Mouse (Mus musculus) forebrain, embryonic 10.5 days (tissue): ENCODE results near the gene Tcn2. TPM values are rescaled to one million over a fixed set of nuclear protein-coding genes. Genes with fewer than 3 reads are reported as not detected.
"Not testable (repeated sequence)": the region's sequence is repeated elsewhere in the genome, so short reads cannot be mapped to it uniquely, and the experiment has no call there.

Experiments
- DNase-seq: peaks from one replicate; pipeline ENCODE4 v3.0.0-alpha.2; 2017; ENCODE audit warnings: low spot score; ENCODE audit errors: extremely low spot score
- H3K27ac ChIP-seq: fragments of 300-500 bp; sonication (generic); 2 replicates; pipeline ENCODE4 v1.5.1; 2016; ENCODE audit warnings: mild to moderate bottlenecking
- H3K27me3 ChIP-seq: fragments of 300-500 bp; sonication (generic); 2 replicates; pipeline ENCODE4 v1.6.1; 2016; ENCODE audit warnings: mild to moderate bottlenecking; ENCODE audit not compliant: poor library complexity, severe bottlenecking
- H3K36me3 ChIP-seq: fragments of 300-500 bp; sonication (generic); replicated peaks from 2 replicates; pipeline ENCODE4 v1.6.1; 2016; ENCODE audit warnings: mild to moderate bottlenecking, moderate library complexity
- H3K4me1 ChIP-seq: fragments of 300-500 bp; sonication (generic); 2 replicates; pipeline ENCODE4 v1.6.1; 2016
- H3K4me3 ChIP-seq: fragments of 300-500 bp; sonication (generic); 2 replicates; pipeline ENCODE4 v1.5.1; 2016; ENCODE audit warnings: mild to moderate bottlenecking, moderate library complexity
- H3K9me3 ChIP-seq: fragments of 300-500 bp; sonication (generic); 2 replicates; pipeline ENCODE4 v1.6.1; 2016; ENCODE audit warnings: mild to moderate bottlenecking, moderate library complexity
- WGBS: fragments of 180-500 bp; shearing (Covaris S2); methylation state at CpG from one replicate; pipeline ENCODE4 v1.1.7; 2016; 5-methylcytosine and 5-hydroxymethylcytosine counted together
- polyA plus RNA-seq: library from polyadenylated mRNA; unstranded; fragments of >200 nt; fragmentation: Nextera tagmentation; extraction: Ambion mirVana; gene quantifications from 2 replicates; pipeline ENCODE4 v1.2.1, GENCODE M21; 2016

Gene Tcn2
- polyA plus RNA-seq, 1 experiment from 2014 or later, result 21.1 TPM

DNA sequence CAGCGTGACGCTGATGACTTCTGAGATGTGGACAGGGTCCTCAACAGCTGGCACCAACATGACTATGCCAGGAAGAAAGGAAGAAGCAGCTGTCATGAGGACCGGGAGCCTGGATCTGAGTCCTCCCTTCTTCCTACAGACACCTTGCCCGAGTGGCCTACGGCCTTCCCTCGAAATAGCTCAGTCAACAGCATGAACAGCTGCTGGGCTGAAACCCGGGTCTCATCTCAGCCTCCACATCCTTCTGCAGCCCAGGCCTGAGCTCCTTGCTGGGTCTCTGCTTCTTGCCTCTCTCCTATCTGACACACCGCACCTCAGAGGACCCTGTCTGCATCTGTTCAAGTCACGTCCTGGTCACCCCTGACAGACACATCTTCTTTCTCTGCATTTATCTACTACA is 9.8 kb downstream of the Tcn2 start:
- DNase-seq, result no peak
- Histone ChIP-seq H3K9me3 (no peaks in the 10 kb centered on the region), H3K4me3 (no peak overlapping the region), H3K36me3 (peaks cover 28% of the 10 kb centered on the region), H3K27me3 (no peaks in the 10 kb centered on the region), H3K27ac (no peak overlapping the region), H3K4me1 (no peaks in the 10 kb centered on the region)
- 91% methylated on average over 9 of the region's 9 CpGs for WGBS

DNA sequence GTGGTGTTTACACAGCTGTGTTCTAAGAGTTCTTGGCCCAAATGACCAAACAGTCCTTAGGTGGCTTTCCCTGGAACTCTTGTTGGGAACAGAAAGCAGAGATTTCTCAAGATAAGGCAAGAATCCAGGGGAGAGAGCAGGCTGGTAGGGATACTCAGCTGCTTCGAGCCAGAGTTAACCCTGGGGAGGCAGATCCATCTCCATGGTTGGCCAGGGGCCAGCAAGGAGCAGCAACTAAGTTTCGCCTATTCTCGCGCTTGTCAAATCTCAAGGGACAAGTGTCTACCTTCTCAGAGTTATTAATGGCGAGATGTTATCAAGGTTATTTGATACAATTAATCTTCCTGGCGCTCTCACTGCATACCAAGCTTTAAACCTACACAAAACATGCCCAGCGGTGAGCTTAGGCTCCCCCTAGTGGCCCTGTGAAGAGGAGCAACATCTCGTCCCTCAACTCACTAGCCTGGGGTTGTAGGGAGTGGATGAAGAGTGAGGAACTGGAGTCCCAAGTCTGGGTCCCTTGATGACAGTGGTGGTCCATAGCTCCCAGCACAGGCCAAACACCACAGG is 10.6 kb downstream of the Tcn2 start:
- WGBS, result 30% methylated on average over 8 of the region's 8 CpGs
- peaks cover 28% of the 10 kb centered on the region for H3K36me3 ChIP-seq
- H3K27me3 ChIP-seq, result no peaks in the 10 kb centered on the region
- H3K9me3 ChIP-seq, result no peaks in the 10 kb centered on the region
- H3K4me1 ChIP-seq, result no peaks in the 10 kb centered on the region
- H3K4me3 ChIP-seq, result no peak overlapping the region
- H3K27ac ChIP-seq, result no peak overlapping the region
- peak; percentile 29 for DNase-seq

DNA sequence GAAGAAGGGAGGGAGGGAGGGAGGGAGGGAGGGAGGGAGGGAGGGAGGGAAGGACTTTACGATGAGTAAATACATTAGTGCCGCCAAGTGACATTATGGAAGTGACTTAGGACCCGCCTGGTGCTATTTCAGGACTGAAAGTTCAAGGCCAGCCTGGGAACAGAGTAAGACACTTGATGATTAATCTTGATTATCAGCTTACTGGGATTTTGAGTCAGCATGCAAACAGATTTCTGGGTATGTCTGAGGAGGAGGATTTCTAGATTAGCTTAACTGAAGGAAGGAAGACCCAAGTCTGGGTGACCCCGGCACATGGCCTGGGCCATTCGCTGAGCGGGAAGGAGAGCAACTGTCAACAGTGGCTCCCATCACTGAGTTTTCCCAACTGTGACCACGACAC is 11.5 kb downstream of the Tcn2 start:
- H3K4me1 ChIP-seq, result no peaks in the 10 kb centered on the region
- no peak overlapping the region for H3K4me3 ChIP-seq
- no peaks in the 10 kb centered on the region for H3K9me3 ChIP-seq
- H3K27ac ChIP-seq, result no peak overlapping the region
- 94% methylated on average over 7 of the region's 7 CpGs for WGBS
- DNase-seq, result no peak
- no peaks in the 10 kb centered on the region for H3K27me3 ChIP-seq
- peaks cover 22% of the 10 kb centered on the region for H3K36me3 ChIP-seq

DNA sequence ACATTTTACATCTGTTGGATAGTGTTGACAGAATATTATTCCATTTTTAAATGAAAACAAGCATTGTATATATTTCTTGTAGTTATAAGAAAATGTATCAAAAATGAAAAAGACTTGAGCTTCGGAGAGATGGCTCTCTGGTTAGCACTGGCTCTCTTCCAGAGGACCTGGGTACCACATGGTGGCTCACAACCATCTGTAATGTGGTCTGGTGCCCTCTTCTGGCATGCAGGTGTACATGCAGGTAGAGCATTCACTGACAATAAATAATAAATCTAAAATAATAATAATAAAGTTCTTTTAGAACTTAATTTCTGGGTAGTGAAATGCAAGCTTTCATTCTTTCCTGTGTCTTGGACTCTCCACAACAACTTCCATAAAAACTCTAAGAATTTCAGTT is 13.2 kb downstream of the Tcn2 start:
- DNase-seq, result no peak
- peaks cover 14% of the 10 kb centered on the region for H3K36me3 ChIP-seq
- H3K27me3 ChIP-seq, result no peaks in the 10 kb centered on the region
- H3K4me3 ChIP-seq, result no peak overlapping the region
- H3K9me3 ChIP-seq, result no peaks in the 10 kb centered on the region
- peaks cover 12% of the 10 kb centered on the region for H3K4me1 ChIP-seq
- H3K27ac ChIP-seq, result no peak overlapping the region
- WGBS, result 79% methylated on average over 1 of the region's 1 CpGs

DNA sequence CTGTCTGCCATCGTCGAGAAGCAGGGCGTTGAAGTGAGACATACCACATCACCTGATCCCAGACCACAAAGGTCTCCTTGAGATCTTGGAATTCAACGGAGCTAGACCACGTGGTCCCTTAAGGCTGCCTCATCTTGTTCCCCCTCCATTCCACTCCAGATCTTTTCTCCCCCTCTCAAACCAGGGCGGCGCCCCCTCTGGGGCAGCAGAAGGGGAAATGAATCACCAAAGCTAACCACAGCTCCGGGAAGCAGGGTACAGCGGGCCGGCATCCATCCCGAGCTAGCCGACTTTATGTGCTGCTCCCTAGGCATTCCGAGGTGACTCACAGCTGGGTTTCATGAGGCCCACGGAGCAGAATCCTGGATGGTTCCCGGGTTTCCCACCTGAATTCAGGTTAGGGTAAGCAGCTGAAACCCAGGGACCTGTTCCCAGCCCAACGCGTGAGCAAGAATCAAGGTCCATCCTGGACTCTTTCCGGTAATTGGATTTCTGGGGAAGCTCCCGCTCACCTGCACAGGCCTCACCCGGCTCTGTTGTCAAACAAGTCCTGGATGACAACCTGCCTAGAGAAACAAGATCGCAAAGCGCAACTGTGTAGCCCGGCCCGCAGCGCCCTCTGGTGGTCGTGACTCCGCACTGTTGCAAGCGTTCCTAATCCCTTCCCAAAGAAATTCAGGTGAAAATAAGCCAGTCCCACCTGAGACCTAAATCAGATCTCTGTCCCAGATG is 17.7 kb downstream of the Tcn2 start, which contains the start of gene Slc35e4:
Slc35e4 (minus strand) TSS at position 556 of the 732 bp plus-strand sequence.
- peaks cover 22% of the 10 kb centered on the region for H3K27me3 ChIP-seq
- no peaks in the 10 kb centered on the region for H3K9me3 ChIP-seq
- peak within 1 kb of the TSS; percentile 74 for H3K4me3 ChIP-seq
- WGBS, result under 1% methylated on average over 28 of the region's 28 CpGs
- peak within 1 kb of the TSS; percentile 83 for H3K27ac ChIP-seq
- H3K4me1 ChIP-seq, result peaks cover 51% of the 10 kb centered on the region
- no peaks in the 10 kb centered on the region for H3K36me3 ChIP-seq
- peak; percentile 85 for DNase-seq

DNA sequence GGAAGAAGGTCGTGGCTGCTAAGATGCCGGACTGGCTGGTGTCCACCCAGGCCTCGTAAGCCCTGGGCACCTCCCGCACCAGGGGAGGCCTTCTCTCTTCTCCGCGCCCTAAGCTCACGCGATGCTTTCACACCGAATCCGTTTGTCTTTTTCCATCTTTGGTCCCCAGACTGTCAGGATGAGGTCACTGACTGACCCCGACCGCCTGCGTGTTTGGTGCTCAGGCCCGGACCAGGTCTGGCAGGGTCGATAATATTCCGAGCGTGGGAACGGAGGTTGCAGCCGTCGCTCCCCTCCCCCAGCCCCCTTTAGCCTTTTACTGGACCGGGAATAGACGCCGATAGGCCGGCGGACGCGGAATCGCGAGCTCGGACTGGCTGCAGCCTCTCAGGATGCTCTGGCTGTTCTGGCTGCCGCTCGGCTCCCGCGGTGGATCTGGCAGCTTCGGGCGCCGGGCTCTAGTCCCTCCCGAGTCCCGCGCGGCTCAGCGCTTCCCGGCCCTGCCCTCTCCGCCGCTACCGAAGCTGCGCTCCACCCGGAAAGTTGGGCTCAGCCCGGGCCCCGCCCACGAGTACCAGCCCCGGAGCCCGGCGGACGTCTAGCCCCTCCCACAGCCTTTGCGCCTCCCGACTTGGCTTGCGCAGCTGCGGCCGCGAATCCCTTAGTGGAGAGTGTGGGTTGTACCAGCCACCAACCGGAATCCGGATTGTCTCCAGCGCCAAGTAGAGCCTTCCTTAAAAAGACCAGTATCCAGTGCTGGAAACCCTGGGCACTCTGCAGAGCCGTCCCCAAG is 18.4 kb downstream of the Tcn2 start:
- WGBS, result under 1% methylated on average over 65 of the region's 65 CpGs
- Histone ChIP-seq H3K9me3 (no peaks in the 10 kb centered on the region), H3K36me3 (no peaks in the 10 kb centered on the region), H3K27ac (peak overlapping the region; percentile 83), H3K4me1 (peaks cover 54% of the 10 kb centered on the region), H3K27me3 (peaks cover 22% of the 10 kb centered on the region), H3K4me3 (peak overlapping the region; percentile 74)
- DNase-seq, result peak; percentile 88

DNA sequence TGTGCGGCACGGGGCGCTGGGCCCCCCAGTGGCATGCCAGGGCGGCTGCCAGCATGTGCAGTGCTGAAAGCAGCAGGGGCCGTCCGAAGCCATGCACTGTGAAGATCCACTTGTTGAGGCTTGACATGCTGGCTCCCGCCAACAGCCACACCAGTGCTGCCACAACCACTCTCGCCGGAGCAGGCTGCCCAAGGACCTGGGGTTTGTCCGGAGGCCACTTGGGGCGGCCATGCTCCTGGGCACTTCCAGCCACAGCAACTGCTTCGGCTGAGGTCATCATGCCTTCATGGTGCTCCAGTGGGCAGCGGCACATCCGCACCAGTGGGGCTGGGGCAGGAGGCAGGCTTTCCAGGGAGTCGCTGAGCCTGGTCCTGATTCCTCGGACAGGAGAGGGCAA is 19.1 kb downstream of the Tcn2 start:
- Histone ChIP-seq H3K4me1 (peaks cover 60% of the 10 kb centered on the region), H3K4me3 (peak overlapping the region; percentile 74), H3K27me3 (peaks cover 22% of the 10 kb centered on the region), H3K36me3 (no peaks in the 10 kb centered on the region), H3K27ac (peak overlapping the region; percentile 83), H3K9me3 (no peaks in the 10 kb centered on the region)
- DNase-seq, result peak; percentile 49
- WGBS, result 2% methylated on average over 16 of the region's 16 CpGs

DNA sequence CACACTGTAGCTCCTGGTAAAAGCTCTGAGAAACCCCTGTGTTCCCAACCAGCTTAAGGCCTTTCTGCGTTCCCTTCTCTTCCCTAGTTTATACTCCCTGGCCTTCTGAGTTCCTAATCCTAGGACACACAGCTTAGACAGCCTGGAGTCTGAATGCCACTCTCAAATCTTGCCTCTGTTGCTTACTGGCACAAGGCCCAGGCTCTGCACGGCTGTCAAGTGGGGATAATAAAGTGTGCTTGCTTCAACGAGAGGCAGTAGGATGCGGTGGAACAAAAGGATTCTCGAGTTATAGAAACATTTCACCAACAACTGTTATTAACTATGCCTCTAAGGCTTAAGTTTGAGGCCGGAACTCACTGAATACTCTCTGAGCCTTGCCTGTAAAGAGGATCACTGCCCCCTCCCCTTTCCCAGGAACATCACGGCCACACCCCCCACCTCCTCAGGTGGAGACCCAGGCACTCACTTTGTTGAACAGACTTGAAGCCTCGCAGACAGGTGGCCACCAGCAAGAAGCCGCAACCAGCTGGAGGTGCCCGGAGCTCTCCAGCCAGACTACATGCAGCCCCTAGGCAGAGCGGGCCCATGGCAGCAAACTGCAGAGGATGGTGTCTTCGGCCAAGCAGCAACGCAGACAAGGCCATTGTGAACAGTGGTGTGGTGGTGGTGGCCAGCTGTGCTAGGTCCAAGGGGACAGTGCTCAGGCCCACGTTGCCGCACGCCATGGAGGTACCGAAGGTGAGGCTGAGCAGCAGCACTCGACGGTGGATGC is 19.7 kb downstream of the Tcn2 start:
- H3K4me1 ChIP-seq, result peaks cover 60% of the 10 kb centered on the region
- no peaks in the 10 kb centered on the region for H3K9me3 ChIP-seq
- peaks cover 4% of the 10 kb centered on the region; the same call in 1 of the 2 replicates for H3K36me3 ChIP-seq
- peaks cover 22% of the 10 kb centered on the region for H3K27me3 ChIP-seq
- H3K27ac ChIP-seq, result peak overlapping the region; percentile 83
- peak; percentile 29 for DNase-seq
- WGBS, result 25% methylated on average over 19 of the region's 19 CpGs
- H3K4me3 ChIP-seq, result peak overlapping the region; percentile 74

DNA sequence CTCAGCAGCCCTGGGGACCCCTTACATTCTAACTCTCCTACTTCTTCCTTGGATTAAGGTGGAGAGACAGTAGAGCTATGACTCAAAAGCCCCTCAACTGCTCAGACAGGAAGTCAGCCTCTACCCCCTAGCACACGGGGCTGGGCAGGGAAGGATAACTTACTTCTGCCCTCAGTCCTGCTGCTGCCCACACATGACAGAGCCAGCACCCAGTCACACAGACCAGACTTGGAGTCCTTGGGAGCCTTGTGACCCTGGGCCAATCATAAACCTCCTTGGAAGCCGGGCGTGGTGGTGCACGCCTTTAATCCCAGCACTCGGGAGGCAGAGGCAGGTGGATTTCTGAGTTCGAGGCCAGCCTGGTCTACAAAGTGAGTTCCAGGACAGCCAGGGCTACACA is 20.5 kb downstream of the Tcn2 start:
- Histone ChIP-seq H3K36me3 (peaks cover 12% of the 10 kb centered on the region; the same call in 1 of the 2 replicates), H3K4me1 (peaks cover 60% of the 10 kb centered on the region), H3K27me3 (peaks cover 22% of the 10 kb centered on the region), H3K4me3 (0 out of 2 replicates have a peak overlapping the region, but pooled peaks have one; percentile 0)
- H3K9me3 ChIP-seq, DNase-seq, H3K27ac ChIP-seq: not testable (repeated sequence)
- WGBS, result 92% methylated on average over 6 of the region's 6 CpGs

DNA sequence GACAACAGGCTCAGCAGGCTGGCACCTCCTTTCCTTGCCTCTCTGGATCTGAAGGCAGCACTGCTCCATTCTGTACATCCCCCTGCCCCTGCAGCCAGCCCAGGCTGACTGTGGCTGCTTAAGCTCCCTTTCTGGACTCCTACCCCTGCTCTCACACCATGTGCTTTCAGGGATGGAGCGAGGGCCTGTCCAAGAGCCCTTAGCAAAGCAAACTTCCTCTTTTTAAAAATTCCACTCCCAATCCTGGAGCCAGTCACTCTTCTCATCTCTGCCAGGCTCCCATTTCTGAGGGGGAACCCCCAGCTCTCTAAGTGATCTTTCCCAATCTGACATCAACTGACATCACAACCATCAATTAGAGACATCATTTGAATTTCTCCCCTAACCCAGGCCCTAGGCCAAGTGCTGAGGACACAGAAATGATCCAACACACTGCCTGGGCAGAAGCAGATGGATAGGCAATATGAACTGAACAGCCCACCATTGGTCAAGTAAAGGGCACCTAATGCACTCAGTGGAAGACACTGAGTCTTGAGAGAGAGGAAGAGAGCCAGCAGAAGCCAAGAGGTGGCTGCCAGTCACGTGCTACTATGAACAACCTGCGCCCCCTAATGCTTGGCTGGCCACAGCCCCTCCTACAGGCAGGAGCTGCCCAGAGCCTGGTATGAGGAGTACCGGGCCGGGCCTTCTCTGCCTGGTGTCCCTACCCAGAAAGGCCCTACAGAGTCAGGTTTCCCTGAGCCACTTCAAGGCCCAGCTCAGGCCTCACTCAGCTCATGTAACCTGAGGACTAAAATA is 21.2 kb downstream of the Tcn2 start:
- Histone ChIP-seq H3K4me3 (0 out of 2 replicates have a peak overlapping the region, but pooled peaks have one; percentile 0), H3K4me1 (peaks cover 60% of the 10 kb centered on the region), H3K9me3 (no peaks in the 10 kb centered on the region), H3K36me3 (peaks cover 14% of the 10 kb centered on the region; the same call in 1 of the 2 replicates), H3K27ac (no peak overlapping the region), H3K27me3 (peaks cover 22% of the 10 kb centered on the region)
- no peak for DNase-seq
- WGBS, result 68% methylated on average over 5 of the region's 5 CpGs

DNA sequence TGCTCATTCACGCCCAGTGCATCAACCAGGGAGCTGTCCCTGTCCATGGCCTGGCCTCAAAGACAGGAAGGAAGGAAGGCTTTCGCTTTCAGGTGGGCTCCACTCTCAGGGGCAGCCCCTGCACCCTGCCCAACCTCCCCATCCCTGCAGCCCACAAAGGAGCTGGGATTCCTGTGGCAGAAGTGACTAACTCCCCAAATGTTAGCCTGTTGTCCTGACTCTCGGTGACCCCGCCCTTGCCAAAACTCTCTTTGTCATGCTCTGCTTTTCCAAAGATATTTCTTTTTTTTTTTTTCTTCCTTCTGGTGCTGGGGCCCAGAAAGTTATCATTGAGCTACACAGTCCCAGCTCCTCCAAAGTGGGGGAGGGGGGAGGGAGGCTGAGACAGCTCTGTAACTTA is 22.7 kb downstream of the Tcn2 start:
- peaks cover 53% of the 10 kb centered on the region for H3K4me1 ChIP-seq
- no peaks in the 10 kb centered on the region for H3K9me3 ChIP-seq
- H3K4me3 ChIP-seq, result no peak overlapping the region
- peaks cover 22% of the 10 kb centered on the region for H3K27me3 ChIP-seq
- WGBS, result 80% methylated on average over 4 of the region's 4 CpGs
- H3K36me3 ChIP-seq, result peaks cover 20% of the 10 kb centered on the region; the same call in 1 of the 2 replicates
- H3K27ac ChIP-seq, result no peak overlapping the region
- DNase-seq, result no peak
